Mouse (Mus musculus): ENCODE data around the gene Slc35a5.

The Slc35a5 gene

GRCm38 (mm10) chr16:45158522-45159388, at the start of gene Slc35a5, which contains the start of gene Atg3:
Gene Slc35a5 (minus strand): TSS chr16:45158706.
Gene Atg3 (plus strand): TSS chr16:45158785.
- DNase-seq (ENCODE audit: low read depth, low spot score) = peak; percentile 95

DNA sequence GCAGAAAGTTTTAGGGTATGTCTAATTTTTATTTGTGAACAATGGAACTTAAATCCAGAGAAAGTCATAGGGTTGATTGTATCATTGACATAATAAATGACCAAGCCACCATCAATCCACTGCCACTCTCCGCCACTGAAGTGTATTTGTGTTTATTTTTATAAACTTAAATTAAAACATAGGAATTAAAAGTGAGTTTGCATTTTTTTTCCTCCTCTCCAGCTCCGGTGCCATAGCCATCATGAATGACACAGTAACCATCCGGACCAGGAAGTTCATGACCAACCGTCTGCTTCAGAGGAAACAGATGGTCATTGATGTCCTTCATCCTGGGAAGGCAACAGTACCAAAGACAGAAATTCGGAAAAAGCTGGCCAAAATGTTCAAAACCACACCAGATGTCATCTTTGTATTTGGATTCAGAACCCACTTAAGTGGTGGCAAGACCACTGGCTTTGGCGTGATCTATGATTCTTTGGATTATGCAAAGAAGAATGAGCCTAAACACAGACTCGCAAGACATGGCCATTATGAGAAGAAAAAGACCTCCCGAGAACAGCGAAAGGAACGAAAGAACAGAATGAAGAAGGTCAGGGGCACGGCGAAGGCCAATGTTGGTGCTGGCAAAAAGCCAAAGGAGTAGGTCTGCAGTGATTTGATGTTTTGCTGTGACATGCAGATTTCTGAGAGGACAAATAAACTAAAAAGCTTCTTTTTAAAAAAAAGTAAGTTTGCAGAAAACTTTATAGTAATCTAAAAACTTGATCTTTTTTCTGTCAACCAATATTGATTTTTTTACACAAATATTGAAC, 46.6 kb upstream of the Slc35a5 start:
- no peak for DNase-seq (ENCODE audit: low read depth, low spot score)

GRCm38 (mm10) chr16:45204438-45204837, 45.9 kb upstream of the Slc35a5 start:
- no peak for DNase-seq (ENCODE audit: low read depth, low spot score)

GRCm38 (mm10) chr16:45201395-45201794, 42.9 kb upstream of the Slc35a5 start:
- no peak for DNase-seq (ENCODE audit: low read depth, low spot score)

GRCm38 (mm10) chr16:45196816-45197215, 38.3 kb upstream of the Slc35a5 start:
- DNase-seq (ENCODE audit: low read depth, low spot score) = peak; percentile 62

- peak; percentile 36 for DNase-seq (ENCODE audit: low read depth, low spot score)
These were observed 34.1 kb upstream of the Slc35a5 start for GRCm38 (mm10) chr16:45192613-45193012.

DNA sequence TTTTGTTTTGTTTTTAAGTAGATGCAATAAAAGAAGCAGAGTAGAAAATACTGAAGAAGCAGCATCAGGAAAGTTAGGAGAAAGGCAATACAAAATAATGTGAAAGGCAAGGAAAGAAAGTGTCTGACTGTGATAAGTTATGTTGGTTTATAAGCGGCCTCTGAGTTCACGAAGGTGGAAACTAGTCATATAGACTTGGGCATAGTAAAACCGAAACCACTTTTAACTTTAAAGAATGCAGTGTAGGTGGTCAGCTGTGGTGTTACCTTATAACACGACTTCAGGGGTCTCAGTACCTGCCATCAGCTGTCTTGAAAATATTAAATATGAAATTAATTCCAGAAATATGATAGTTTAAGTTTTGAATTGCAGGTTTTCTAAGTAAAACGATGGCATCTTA, 23.3 kb upstream of the Slc35a5 start:
- no peak for DNase-seq (ENCODE audit: low read depth, low spot score)

DNA sequence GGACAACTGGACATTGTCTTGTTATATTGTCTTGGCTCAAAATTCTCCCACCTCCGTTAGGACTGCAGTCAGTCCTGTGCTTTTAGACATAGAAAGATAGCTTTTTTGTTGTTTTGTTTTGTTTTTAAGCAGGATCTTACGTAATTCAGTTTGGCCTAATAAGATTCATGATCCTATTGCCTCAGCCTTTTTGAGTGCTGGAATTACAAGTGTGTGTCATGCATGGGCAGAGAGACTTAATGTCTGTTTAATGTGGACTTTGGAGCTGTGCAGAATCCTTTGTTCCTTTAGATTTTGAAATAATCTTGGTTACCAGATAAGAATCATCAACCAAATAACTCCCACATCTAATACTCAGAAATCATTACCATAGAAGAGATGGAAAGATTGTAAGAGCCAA, 20.0 kb upstream of the Slc35a5 start:
- no peak for DNase-seq (ENCODE audit: low read depth, low spot score)

DNA sequence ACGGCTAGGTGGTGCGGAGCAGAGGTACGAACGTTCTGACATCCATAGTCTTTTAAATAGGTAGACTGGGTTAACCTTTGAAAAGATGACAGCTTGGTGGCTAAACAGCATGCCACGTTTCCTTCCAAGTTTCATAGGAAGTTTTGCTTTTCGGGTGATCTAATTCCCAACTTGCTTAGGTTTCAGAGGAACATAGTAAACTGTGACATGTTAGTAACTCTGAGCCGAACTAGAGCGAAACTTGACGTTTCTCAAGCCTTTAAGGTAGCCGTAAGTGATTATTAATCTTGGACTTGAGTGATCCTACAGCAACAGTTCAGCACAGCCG, 847 bp upstream of the Slc35a5 start:
- DNase-seq (ENCODE audit: low read depth, low spot score) = no peak

DNA sequence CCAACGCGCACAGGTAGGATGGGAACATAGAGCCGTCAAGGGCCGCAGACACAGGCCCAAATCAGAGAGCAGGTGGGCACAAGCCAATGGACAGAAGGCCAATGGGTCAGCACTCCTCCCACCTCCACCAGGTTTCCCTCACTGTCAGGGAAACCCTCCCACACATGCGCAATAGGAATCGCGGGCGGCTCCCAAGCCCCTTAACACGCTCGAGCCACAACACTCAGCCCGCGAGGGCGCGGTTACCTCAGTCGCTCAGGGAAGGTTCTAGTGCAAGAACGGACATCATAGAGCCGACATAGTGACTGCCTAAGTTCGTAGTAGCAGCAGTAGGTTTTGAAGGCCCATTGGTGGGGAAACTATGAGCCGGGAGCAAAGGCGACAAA, 377 bp downstream of the Slc35a5 start:
- peak; percentile 34 for DNase-seq (ENCODE audit: low read depth, low spot score)

DNA sequence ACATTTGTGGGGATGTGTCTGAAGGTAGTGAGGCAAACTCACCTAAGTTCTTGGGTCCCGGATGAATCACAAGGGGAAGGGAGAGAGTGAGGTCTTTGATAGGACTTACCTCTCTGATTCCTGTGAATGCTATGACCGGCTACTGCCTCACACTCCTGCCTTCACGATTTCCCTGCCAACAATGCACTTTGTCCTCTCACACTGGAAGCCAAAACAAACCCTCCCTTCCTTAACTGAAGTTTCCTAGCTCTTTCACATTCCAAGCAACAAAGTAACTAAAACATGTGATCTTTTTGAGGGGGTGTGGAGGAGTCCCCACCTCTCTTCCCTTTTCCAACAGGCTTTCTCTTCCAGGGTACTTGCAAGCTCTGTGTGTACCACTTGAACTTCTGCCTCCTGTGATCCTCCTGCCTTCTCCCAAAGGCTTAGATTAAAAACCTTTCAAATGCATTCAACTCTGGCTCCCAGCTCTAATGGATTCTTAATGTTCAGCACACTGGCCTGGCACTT, 3.7 kb downstream of the Slc35a5 start:
- no peak for DNase-seq (ENCODE audit: low read depth, low spot score)

GRCm38 (mm10) chr16:45148488-45149082, 9.9 kb downstream of the Slc35a5 start:
- DNase-seq (ENCODE audit: low read depth, low spot score) = no peak

GRCm38 (mm10) chr16:45145119-45145518, 13.4 kb downstream of the Slc35a5 start:
- DNase-seq (ENCODE audit: low read depth, low spot score) = no peak

- no peak for DNase-seq (ENCODE audit: low read depth, low spot score)
These were observed 15.9 kb downstream of the Slc35a5 start for GRCm38 (mm10) chr16:45142565-45142964.

- no peak for DNase-seq (ENCODE audit: low read depth, low spot score)
These were observed 16.8 kb downstream of the Slc35a5 start for GRCm38 (mm10) chr16:45141711-45142110.

- no peak for DNase-seq (ENCODE audit: low read depth, low spot score)
These were observed 30.4 kb downstream of the Slc35a5 start for GRCm38 (mm10) chr16:45127936-45128710.

DNA sequence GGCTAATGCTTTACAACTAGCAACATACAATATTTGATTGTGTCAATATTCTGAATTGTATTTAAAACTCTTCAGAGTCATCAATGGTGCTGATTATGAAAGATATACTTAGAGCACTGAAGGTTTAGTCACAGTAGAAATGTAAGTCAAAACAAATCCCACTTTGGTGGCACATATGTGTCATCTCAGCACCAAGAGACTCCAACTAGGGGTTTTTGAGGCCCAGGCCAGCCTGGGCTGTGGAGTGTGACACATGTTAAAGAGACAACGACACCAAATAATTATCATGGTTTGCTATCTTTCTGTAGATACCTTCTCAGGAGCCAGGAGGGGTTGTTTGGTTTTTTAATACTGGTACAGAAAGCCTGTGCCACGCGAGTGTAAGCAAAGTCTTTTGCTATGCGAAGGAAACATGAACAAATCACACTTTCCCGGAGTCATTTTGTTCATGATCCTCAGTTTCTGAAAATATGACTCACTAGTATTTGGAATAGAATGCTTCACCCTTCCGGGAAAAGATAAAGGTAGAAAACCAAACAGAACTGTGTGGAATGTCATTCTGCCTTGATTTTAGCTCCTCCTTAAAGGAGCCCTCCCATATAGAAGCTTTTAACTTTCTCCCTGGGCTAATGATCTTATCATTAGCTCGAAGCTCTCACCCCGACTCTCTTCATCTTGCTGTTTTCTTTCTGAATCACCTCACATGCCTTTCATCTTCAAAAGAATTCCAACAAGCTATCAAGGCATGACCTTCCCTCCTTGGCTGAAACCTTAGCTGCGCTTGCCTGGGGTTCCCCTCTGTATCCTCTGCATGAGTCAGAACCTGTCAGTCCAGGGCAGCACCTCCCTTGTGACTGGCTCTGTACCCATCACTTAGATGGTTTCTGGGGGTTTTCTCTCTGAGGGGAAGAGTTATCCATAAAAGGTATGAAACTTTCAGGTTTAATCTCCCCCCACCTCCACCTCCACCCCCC, 34.0 kb downstream of the Slc35a5 start:
- no peak for DNase-seq (ENCODE audit: low read depth, low spot score)

GRCm38 (mm10) chr16:45122571-45122970, 35.9 kb downstream of the Slc35a5 start:
- no peak for DNase-seq (ENCODE audit: low read depth, low spot score)

DNA sequence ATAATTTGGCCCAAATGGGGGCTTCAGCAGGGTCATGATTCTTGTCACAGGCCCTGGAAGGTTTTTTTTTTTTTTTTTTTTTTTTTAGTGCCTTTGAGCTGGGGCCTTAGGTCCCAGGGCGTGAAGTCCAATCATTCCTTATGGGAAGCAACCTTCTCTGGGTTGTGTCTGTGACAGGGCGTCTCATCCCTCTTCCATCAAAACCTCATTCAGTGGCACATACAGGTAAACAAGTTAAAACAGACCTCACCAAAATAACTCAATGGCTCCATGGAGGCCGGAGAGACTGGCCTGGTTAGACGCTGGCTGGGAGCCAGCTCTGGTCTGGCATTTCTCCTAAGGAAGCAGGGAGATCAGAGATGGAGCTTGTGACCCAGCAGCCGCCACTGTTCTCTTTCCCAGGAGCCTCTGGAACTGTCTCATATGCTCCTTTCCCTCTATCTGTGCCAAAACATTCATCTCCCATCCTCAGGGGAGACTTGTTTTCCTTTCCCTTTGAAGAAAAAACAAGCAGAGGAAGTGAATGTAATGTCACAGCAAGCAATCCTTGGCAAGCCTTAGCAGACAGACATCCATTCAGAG, 37.6 kb downstream of the Slc35a5 start:
- DNase-seq (ENCODE audit: low read depth, low spot score) = no peak

GRCm38 (mm10) chr16:45118760-45119159, 39.7 kb downstream of the Slc35a5 start:
- DNase-seq (ENCODE audit: low read depth, low spot score) = no peak
